Mouse (Mus musculus): ENCODE results near the gene Serpina16.
"Not testable (repeated sequence)": the region's sequence is repeated elsewhere in the genome, so short reads cannot be mapped to it uniquely, and the experiment has no call there.

Serpina16 gene

DNA sequence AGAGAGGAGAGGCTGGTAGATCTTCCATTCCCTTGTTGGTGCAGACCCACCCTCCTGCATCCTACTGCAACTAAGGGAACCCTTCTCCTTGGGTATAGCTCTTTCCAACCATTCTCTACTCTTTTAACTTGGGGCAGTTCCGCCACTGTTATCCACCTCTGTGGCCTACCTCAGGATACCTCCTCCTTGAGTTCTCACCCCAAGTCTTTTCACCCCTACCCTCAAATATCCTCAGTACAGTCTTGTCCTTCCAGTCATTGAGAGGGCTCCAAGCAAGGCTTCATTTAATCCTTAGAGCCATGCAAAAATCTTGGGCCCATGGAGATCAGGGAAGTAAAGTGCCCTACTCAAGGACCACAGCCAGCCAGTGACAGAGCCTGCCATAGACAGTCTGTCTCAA lies at the start of gene Serpina16:
Gene Serpina16, minus strand, starts transcription at position 101 of the 400 bp plus-strand sequence.
- DNase-seq (ENCODE audit: low spot score) = no peak

DNA sequence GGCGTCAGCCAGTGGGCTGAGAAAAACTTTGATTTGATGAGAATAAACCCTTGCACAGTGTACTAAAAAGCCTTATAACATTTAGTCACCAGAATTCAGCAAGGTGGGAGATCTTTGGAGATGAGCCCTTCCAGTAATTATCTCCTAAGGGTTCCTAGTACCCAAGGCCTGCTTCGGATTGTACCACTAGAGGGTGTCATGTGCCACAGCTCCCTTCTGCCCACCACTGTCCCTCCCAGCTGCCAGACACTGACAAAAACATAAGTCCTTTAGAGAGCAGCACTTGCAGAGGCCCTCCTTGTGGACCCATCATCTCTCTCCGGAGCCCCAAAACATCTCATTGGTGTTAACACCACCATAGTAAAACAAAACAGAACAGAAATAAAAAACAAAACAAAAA lies 35.6 kb upstream of the Serpina16 start:
- no peak for DNase-seq (ENCODE audit: low spot score)

DNA sequence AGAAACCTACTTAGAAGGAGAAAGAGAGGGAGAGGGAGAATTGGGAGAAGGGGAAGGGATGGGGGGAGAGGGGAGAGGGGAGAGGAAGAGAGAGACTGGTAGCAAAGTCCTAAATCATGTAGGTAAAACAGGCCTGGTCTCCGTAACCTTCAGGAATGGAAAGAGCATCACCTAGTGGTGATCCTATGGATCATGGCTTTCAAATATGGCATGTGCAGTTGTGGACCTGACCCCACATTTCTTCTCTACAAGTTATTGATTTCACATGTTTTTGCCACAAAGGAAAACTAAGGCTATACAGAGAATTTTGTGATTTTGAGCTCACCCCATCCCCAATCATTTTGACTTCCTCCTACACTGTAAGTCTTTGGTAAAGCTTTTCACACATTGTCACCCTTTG lies 34.5 kb upstream of the Serpina16 start:
- DNase-seq (ENCODE audit: low spot score) = no peak

DNA sequence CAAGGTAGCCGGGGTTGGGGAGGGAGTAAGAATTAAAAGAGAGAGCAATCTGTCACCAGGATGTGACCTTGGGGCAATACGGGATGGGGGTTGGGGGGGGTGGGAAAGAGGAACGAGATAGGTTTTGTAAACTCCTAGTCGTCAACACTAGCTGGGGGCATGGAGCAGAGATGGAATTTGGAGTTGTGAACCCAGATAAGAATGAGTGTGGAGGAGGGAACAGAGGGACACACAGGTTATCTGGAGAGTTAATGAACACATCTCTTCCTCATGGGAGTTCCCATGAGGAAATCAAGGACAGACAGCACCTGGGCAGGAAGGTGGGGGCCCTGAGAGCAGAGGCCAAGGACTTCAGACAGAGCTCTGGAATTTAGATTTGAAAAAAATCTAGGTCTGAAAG lies 30.2 kb upstream of the Serpina16 start:
- DNase-seq (ENCODE audit: low spot score) = no peak

DNA sequence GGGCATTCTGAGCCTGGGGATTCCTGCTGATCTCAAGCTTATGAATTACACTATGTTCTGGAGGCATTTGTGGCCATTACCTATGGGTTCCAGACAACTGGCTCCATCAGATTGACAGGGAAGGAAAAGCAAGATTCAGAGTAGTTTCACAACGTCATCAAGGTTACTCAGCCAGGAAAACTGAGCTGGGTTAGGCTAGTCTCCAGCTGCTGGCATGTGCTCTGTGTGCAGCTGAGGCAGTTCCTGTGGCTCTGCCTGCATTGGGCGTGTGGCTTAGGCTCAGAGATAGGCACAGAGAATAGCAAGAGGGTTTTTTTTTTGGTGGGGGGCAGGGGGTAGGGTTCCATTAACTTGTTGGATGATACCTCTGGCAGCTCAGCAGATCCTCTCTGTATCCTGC lies 29.6 kb upstream of the Serpina16 start:
- no peak for DNase-seq (ENCODE audit: low spot score)

DNA sequence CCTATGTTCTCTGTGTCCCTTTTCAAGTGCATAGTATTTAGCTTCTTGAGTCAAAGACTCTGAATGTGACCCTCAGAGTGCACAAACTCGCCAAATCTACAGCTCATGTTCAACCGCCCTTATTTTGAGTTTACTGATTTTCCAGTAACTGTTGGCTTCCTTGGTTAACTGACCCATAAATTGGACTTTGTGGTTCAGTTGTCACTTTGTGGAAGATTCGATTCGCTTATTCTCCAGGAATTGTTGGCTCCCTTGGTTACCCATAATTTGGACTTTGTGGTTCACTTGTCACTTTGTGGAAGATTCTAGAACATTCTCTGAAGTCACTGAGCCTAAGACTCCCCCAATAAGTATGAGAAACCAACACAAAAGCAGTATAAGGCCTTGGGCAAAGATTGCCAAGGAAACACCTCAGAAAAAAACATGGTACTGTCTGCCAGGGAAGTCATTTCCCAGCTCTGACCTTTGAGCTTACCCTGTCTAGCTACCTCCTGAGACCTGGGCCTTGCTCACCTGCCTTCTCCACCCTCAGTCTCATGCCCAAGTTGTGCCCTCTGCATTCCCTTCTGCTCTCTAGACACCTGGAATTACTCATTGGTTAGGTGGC lies 24.3 kb upstream of the Serpina16 start:
- DNase-seq (ENCODE audit: low spot score) = no peak

DNA sequence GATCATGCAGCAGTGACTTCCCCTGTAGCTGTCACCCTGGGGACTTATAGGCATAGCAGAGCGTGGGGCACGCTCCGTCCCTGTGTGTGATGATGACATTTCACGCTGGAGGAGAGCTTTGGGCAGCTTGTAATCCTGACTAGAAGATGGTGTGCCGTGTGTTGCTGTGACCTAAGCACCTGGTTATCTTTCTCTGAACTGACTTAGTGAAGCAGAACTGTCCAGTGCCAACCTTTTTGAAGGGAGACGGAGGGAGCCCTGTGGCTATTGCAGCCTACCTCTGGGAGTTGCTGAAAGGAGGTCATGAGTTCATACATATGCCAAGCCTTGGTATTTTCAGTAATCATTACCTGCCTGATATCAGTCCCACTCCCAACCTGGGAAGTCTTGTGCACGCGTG lies 19.5 kb upstream of the Serpina16 start, which contains the start of gene Serpina1f:
Gene Serpina1f, minus strand, starts transcription at position 101 of the 400 bp plus-strand sequence.
- DNase-seq (ENCODE audit: low spot score) = no peak

DNA sequence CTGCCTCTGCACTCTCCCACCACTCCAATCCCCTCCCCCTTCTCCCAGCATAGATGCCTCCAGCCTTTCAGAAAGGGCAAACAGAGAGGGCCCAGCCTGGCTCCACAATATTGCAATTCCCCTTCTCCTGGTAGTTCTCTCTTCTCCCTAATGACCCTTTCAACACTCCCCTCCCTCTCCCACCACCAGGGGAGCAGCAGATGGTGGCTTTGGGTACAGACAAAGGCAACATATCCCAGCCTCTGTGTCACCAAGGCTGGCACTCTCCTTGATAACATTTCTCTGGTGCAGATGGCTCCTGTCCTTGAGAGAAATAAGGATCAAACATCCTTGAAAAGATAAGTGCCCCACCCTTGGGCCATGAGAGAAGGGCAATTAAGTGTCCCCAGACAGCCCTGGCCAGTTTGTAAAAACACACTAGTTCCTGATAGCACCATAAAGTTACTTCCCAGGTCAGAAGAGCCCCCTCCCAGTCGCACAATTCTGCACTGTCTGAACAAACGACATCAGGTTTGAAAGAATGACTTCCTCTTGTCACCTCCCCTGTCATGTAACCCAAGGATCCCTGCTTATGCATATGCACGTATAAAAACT lies 12.4 kb upstream of the Serpina16 start:
- no peak for DNase-seq (ENCODE audit: low spot score)

DNA sequence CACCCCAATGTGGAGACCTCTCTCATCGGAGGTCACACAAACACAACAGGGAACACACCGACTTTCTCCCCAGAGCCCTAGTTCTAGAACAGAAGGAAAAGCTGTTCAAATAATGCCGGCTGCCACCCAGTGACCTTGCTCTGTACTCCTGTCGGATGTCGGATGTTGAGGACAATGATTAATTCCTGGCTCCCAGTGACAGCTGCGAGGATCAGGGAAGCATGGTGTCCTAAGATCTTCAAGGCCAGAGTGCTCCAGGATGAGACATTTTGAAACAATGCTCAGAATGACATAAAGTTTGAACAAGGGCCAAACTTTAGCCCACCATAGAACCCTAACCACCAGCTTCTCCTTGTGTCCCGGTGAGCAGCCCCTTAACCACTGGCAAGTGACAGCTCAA lies 11.1 kb upstream of the Serpina16 start:
- no peak for DNase-seq (ENCODE audit: low spot score)

DNA sequence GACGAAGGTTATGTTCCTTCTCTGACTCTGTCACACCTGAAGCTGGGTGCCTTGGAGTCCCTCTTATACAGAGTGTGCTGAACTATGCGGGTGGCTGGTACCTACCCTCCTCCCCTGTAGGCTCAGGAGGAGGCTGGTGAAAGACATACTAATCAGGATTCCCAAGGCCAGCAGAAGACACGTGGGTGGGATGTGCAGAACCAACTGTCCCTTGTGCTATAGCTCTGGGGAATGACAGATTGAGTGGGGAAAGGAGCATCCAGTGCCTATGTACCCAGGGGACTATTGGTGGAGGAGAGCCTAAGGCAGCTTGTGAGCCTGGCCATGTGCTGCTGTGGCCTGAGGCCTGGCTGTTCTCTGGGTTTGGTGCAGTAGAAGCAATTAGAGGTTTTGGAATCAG lies 10.1 kb upstream of the Serpina16 start:
- DNase-seq (ENCODE audit: low spot score) = no peak

DNA sequence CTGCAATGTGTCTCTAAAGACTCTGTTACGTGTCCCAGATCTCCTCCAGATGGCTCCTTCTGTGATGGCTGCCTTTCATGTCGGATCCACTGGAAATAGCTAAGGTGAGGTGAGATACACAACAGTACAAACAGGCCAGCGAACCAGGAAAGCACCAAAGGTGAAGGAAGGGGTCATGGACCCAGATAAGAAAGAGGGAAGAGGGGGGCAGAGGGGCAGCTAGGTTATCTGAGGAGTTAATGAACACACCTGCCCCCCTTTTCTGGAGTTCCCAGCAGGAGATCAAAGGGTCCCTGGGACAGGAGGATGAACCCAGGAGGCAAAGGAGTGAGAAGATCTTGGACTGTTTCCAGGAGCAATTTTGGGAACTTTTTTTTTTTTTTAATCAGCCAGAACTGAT lies 9.4 kb upstream of the Serpina16 start:
- no peak for DNase-seq (ENCODE audit: low spot score)

DNA sequence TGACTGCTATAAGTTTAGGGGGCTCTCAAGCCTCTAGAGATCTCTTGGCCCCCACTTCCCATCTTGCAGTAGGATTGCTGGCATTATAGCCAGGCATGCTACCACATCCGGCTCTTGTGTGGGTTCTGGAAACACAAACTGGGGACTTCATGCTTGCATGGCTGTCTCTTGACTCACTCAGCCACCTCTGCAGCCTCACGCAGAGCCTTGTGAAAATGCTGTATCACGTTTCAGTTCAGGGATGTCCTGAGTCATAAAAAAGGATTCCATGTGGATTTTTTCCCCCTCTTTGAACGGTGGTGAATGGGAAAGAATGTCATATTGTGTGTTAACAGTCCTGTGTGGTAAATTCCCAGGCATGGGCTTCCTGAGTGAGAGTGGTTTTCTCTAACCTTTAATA lies 7.8 kb upstream of the Serpina16 start:
- DNase-seq (ENCODE audit: low spot score) = no peak

DNA sequence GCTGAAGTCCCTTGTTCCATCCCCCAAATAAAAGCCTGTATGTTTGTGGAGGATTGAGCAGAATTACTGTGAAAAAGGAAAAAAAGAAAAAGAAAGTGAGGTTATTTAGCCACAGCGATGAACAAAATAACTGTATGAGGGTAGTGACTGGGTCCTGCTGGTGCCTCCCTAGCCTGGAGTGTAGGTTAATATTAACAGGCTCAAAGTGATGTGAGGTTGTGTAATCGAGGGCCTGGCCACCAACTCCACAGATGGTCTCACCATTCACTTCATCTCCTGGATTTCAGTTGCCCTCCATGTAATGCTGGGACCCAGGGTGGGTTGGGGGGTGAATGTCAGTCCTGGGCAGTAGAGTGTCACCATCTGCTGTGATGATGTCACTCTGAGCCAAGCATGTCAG lies 5.8 kb upstream of the Serpina16 start:
- DNase-seq (ENCODE audit: low spot score) = no peak

DNA sequence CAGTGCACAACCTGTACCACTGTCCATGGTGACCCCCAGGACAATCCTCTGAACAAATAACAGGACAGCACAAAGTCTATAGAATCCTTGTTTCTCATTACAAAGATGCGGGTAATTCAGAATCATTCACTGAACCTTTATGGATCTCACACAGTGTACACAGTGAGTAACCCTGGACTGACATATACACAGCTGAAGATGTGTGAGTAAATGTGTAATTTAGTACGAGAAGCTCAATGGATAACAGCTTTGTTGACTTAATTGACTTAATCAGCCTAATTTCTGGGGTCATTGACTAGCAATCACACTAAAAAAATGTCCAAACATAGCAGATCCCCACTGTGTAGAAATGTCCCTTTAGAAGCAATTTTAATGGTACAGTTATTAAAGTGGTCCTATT lies 5.2 kb upstream of the Serpina16 start:
- DNase-seq (ENCODE audit: low spot score) = no peak

DNA sequence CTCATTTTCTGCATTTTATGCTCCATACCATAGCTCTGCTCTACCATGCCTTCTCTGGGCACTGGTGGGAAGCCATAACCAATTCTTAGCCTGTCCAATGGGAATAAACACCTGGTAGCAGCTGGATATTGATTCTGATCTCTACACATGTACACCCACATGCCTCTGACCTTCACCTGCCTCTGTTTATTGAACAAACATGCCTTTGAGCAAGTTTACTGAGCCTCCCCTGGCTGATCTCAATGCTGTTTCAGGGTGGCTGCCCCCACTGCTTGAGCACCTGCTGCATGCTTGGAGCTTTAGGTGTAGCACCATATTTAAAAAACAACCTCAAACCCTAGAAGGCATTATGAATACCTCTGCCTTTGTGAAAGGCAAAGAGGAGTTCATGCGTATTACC lies 3.9 kb upstream of the Serpina16 start:
- DNase-seq (ENCODE audit: low spot score) = not testable (repeated sequence)

DNA sequence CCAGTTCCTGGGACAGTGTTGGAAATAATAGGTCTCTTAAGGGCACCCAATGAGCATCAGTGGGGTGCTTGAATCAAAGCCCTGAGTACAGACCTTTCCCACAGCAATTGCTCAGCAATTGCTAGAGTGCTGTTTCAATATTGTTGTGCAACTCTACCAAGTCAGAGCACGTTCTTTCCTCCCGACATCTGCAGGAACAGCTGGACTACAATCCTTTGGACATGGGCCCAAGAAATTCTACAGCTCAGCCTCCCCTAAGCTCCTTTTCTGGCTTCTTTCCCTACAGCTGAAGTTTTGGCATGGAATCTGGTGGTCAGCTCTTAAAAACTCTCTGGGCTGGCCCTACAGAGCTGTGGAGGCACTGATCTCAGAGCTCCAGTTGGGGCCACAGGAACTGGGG lies 2.8 kb downstream of the Serpina16 start:
- DNase-seq (ENCODE audit: low spot score) = no peak

DNA sequence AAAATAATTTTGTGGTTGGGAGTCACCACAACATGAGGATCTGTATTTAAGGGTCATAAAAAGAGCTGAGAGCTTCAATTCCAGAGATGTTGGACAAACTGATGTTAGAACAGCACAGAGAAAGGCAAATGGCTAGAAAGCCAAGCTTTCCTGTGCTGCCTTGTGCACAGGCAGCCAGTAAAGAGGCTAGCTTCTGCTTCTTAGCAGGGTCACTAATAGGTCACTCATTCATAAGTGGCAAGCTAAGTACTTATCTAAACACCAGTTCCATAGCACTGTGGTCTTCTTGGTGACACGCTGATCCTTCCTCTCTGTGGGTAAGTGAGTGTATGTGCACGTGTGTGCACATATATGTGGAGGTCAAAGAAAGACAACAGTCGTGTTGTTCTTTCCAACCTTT lies 4.5 kb downstream of the Serpina16 start:
- no peak for DNase-seq (ENCODE audit: low spot score)

DNA sequence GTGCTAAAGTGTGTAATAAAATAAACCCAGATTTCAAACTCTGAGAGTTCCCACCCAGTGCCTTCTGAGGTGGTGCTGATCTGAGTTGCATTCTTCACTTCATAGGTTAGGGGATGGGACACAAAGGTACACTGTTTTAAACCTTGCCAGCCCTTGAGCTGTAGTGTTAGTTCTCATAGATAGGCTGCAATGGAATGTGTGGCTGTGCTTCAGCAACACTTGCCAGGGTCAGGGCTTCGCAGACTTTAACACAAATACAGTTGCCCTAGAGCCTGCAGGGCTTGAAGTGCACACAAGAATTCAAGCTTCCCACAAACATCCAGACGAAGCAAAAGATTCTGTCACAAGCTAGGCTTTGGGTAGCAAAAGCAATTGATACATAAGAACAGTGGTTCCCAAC lies 5.0 kb downstream of the Serpina16 start:
- no peak for DNase-seq (ENCODE audit: low spot score)

DNA sequence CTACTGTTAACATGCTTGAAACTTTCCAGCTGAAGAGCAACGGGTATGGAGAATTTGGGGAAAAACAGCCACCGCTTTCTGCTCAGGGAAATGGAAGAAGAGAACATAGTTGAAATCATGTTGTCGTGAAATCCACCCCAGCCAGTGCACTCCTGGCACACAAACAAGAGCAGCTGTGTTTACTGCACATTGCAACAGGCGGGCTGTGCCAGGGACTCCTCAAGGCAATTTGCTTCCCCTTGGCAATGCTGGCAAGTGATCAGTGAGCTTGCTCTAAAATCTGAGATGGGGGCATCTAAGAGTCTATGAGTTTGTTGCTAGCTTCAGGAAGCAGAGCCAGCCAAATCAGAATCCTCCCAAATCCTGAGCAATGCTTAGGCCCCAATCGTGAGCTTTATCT lies 5.6 kb downstream of the Serpina16 start:
- no peak for DNase-seq (ENCODE audit: low spot score)

DNA sequence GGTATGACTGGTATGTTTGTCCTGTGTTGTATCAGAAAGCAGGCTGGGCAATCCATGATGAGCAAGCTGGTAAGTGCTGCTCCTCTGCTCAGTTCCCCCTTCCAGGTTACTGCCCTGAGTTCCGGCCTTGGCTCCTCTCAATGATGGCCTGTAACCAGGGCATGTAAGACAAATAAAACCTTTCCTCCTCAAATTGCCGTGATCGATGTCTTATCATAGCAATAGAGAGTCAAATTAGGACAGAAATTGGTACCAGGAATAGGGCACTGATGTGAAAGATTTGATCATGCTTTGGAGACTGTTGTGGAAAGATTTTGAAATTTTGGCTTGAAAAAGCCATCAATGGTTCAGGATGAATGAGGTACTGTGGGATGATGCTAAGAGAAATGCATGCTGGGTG lies 10.7 kb downstream of the Serpina16 start:
- DNase-seq (ENCODE audit: low spot score) = no peak

DNA sequence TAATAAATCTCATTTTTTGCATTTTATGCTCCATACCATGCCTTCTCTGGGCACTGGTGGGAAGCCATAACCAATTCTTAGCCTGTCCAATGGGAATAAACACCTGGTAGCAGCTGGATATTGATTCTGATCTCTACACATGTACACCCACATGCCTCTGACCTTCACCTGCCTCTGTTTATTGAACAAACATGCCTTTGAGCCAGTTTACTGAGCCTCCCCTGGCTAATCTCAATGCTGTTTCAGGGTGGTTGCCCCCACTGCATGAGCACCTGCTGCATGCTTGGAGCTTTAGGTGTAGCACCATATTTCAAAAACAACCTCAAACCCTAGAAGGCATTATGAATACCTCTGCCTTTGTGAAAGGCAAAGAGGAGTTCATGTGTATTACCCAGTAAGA lies 13.9 kb downstream of the Serpina16 start:
- not testable (repeated sequence) for DNase-seq (ENCODE audit: low spot score)

DNA sequence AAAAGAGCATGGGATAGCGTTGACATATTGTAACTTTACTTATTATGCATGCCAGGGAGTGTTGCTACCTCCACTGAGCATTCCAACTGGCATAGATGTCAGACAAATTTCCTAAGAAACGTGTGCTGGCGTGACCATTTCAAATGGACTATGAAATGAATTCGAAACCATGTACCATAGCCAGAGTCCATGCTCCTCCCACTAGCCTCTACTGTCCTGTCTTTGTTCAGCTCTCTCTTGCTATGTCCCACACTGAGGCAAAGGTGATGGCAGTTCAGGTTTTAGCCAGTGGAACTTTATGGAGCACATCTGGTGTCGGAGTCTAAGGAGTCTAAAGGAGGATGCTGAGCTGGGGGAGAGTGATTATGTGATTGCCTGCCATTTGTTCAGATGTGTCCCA lies 15.9 kb downstream of the Serpina16 start:
- DNase-seq (ENCODE audit: low spot score) = no peak

DNA sequence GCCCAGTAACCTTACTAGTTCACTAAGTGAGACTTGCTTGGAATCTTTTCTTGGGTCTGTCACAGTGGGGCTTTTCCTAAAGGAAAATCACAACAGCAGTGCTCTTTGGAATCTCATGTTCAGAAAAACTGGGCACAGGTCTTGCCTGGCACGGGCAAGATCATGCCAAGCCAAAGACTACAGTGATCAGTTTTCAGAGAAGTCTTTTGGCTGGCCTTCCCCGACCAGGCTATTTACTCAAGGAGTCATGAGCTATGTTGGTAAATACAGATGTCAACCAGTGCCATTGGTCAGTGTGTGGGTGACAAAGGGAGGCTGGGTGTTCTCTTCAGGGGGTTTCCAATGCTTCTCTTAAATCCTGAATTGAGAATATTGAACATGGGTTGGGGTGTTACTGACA lies 16.8 kb downstream of the Serpina16 start:
- no peak for DNase-seq (ENCODE audit: low spot score)

DNA sequence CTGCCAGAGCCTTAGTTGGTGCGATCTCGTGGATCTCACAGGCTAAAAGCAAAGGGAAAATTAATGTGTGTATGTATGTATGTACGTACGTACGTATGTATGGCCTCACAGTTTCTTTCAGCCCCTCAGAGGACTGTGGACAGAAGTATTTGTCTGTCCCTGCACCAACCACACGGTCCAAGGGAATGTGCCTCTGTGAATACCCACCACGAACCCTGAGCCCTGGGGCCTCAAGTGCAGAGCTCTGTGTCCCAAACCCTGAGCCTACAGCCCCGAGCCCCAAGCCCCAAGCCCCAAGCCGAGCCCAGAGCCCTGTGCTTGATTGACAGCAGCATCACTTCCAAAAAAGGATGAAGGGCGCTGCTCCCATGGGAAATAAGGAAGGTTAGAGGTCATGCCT lies 17.9 kb downstream of the Serpina16 start:
- DNase-seq (ENCODE audit: low spot score) = no peak

All from urinary bladder, postnatal 10 days (tissue).